Mouse (Mus musculus): ENCODE data around the gene Gm11214.

DNA sequence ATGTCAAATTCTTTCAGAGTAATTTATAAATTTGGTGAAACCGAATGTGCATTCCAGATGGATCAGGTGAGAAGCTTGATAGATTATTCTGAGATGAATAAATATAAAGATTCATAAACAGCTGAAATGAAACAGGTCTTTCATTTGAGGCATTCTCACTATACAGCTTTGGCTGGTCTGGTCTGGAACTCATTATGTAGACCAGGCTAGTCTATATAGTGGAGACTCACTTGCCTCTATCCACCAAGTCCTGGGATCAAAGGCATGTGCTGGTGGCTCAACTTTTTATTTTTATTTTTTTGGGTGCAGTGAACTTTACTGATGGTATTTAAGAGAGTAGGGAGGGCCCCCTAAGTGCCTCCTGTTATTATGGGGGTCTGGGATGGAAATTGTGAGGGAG lies 1.3 kb downstream of the Gm11214 start:
- no peak for TF ChIP-seq POLR2A (IDR thresholded peaks at IDR 0.05; ENCODE audit: low read depth, low read length)
- no peak for TF ChIP-seq CTCF (IDR thresholded peaks at IDR 0.05; ENCODE audit: borderline replicate concordance, insufficient read depth, low read length)

Data from embryonic fibroblast, embryonic 13.5 days (primary cell).